Comparison of ENCODE assay signal across 14 mouse cellular contexts in the genomic region with DNA sequence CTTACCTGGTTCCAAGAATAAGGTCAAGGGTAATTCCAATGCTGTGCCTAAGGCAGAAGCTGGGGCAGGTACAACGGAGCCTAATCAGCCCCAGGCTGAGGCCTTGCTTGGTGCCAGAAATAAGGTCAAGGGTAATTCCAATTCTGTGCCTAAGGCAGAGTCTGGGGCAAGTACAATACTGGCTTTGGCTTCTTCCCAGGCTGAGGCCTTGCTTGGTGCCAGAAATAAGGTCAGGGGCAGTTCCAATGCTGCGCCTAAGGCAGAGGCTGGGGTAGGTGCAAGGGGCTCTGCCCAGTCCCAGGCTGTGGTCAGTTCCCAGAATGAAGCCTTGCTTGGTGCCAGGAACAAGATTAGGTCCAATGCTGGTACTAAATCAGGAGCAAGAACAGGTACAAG. TPM values are rescaled to one million over a fixed set of nuclear protein-coding genes. Genes with fewer than 3 reads are reported as not detected.
"Had no signal": no experiment of that assay in that cellular context is flagged by ENCODE, and none has a peak within 500 bp of the region (broad histone marks: within the 10 kb centered on the region; RNA-seq: fewer than 3 reads in every experiment).

No protein-coding gene starts in this region.

- DNase-seq: left cerebral cortex, postnatal 4 days; lung, embryonic 14.5 days; lung, postnatal 10 days; lung, postnatal 4 days; right cerebral cortex, postnatal 4 days; thymus, adult 2 months; thymus, postnatal 25 days had no signal

- H3K4me1 ChIP-seq: neural tube, embryonic 12.5 days; stomach, embryonic 15.5 days had no signal

- H3K27ac ChIP-seq: kidney, postnatal 0 days; limb, embryonic 13.5 days; midbrain, embryonic 15.5 days; neural tube, embryonic 12.5 days; stomach, embryonic 15.5 days had no signal

- ATAC-seq: midbrain, embryonic 15.5 days had no signal

- H3K4me3 ChIP-seq: limb, embryonic 13.5 days; megakaryocyte, embryonic 14.5 days; midbrain, embryonic 15.5 days; neural tube, embryonic 12.5 days; stomach, embryonic 15.5 days had no signal

RNA-seq across cellular contexts. Expression of a gene that starts 26.2 kb away (rescaled TPM):
- total RNA-seq: monocyte, adult 5-6 weeks had no signal
